ENCODE assay signal across 21 mouse cellular contexts in the genomic region with DNA sequence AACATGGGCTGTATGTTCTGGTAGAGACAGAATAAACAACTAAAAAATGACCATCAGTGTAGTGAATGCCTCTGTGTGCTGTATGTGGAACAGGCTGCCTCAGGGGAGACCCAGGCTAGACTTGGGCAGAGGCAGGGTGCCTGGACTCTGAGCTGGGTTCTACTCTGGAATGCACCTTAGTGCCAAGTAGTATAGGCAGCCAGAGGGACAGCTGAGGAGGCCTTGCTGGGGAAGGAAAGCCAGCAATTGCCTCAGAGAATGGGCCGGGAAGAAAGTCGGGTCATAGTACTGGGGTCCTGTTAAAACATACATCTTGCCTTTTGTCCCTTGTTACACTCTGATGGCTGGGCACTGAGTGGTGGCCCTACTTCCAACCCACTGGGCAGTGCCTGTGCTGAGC. TPM values are rescaled to one million over a fixed set of nuclear protein-coding genes. Genes with fewer than 3 reads are reported as not detected.
DNase-seq lines count a peak whose midpoint lies in the region; ATAC-seq and TF ChIP-seq lines count a peak whose summit lies in the region.
"Had no signal": no experiment of that assay in that cellular context is flagged by ENCODE, and none has a peak within 500 bp of the region (broad histone marks: within the 10 kb centered on the region; RNA-seq: fewer than 3 reads in every experiment).

No protein-coding gene starts in this region.

- no peak for ATAC-seq in kidney, embryonic 15.5 days (replicated peaks; ENCODE audit: low FRiP score)
- ATAC-seq in liver, embryonic 15.5 days (ENCODE audit: insufficient read depth), result 0 out of 2 replicates have a peak, but pooled peaks have one; percentile 19
- ATAC-seq: forebrain, embryonic 14.5 days; hindbrain, embryonic 16.5 days; Patski had no signal

- no peak overlapping the region for H3K4me3 ChIP-seq in gastrocnemius, adult 2 months
- H3K4me3 ChIP-seq in kidney, embryonic 15.5 days (replicated peaks), result no peak overlapping the region
- no peak overlapping the region for H3K4me3 ChIP-seq in liver, embryonic 15.5 days (replicated peaks)
- H3K4me3 ChIP-seq in thymus, adult 2 months (ENCODE audit: control insufficient read depth, insufficient read depth, low read length), result no peak overlapping the region
- H3K4me3 ChIP-seq: embryonic facial prominence, embryonic 13.5 days; hindbrain, embryonic 10.5 days; intestine, embryonic 15.5 days; midbrain, embryonic 12.5 days had no signal

- no peak overlapping the region for H3K4me2 ChIP-seq in kidney, embryonic 15.5 days
- H3K4me2 ChIP-seq in liver, embryonic 15.5 days, result peak overlapping the region; percentile 57
- H3K4me2 ChIP-seq: embryonic facial prominence, embryonic 13.5 days; intestine, embryonic 15.5 days; midbrain, embryonic 12.5 days had no signal

- peaks cover 15% of the 10 kb centered on the region; the same call in 1 of the 2 replicates for H3K27me3 ChIP-seq in kidney, embryonic 15.5 days
- H3K27me3 ChIP-seq in liver, embryonic 15.5 days, result peaks cover 20% of the 10 kb centered on the region
- H3K27me3 ChIP-seq in thymus, adult 2 months (ENCODE audit: control insufficient read depth, insufficient read depth, low read length), result no peaks in the 10 kb centered on the region
- H3K27me3 ChIP-seq: intestine, embryonic 15.5 days; midbrain, embryonic 12.5 days; Patski had no signal

- peak; percentile 34 for DNase-seq in gastrocnemius, adult 2 months
- DNase-seq in gastrocnemius, postnatal 10 days, result no peak
- peak; percentile 44 to 55 for DNase-seq in kidney, adult 8-10 months
- peak; percentile 39 to 63 for DNase-seq in kidney, postnatal 25 days
- DNase-seq in thymus, adult 2 months, result no peak
- DNase-seq in adrenal gland, postnatal 4 days (ENCODE audit: low spot score in 2 of 2), result no peak
- DNase-seq: cerebellum, adult 18-20 months; cerebellum, postnatal 14 days; heart, postnatal 10 days; lung, adult 18-20 months; lung, postnatal 14 days had no signal

- whole genome bisulfite sequencing in kidney, embryonic 15.5 days, result 89% methylated on average over 2 of the region's 2 CpGs
- WGBS in liver, embryonic 15.5 days (ENCODE audit: insufficient replicate concordance), result 81% methylated on average over 2 of the region's 2 CpGs
- 94% methylated on average over 2 of the region's 2 CpGs for whole genome bisulfite sequencing in thymus, adult 2 months

- intact Hi-C loops in gastrocnemius, adult 2 months (cut with DNase I), result no loop called here

- H3K4me1 ChIP-seq in kidney, embryonic 15.5 days, result peaks cover 13% of the 10 kb centered on the region
- H3K4me1 ChIP-seq in liver, embryonic 15.5 days (replicated peaks), result peaks cover 35% of the 10 kb centered on the region
- no peaks in the 10 kb centered on the region for H3K4me1 ChIP-seq in thymus, adult 2 months (replicated peaks; ENCODE audit: control insufficient read depth, insufficient read depth, low read length)

- no peak overlapping the region for H3K27ac ChIP-seq in gastrocnemius, adult 2 months
- H3K27ac ChIP-seq in kidney, embryonic 15.5 days, result no peak overlapping the region
- peak overlapping the region; percentile 81 for H3K27ac ChIP-seq in liver, embryonic 15.5 days (replicated peaks)
- H3K27ac ChIP-seq in thymus, adult 2 months (ENCODE audit: control insufficient read depth, insufficient read depth, low read length), result no peak overlapping the region
- H3K27ac ChIP-seq: embryonic facial prominence, embryonic 13.5 days; intestine, embryonic 15.5 days; midbrain, embryonic 12.5 days; stomach, postnatal 0 days had no signal

- TF ChIP-seq POLR2A in thymus, adult 2 months (IDR thresholded peaks at IDR 0.05; ENCODE audit: control insufficient read depth, extremely low read depth, insufficient read depth, low read length, poor library complexity), result no peak

- H3K9me3 ChIP-seq in kidney, embryonic 15.5 days (replicated peaks), result no peaks in the 10 kb centered on the region
- H3K9me3 ChIP-seq in liver, embryonic 15.5 days (replicated peaks), result no peaks in the 10 kb centered on the region
- H3K9me3 ChIP-seq: embryonic facial prominence, embryonic 13.5 days; hindbrain, embryonic 10.5 days; intestine, embryonic 15.5 days; midbrain, embryonic 12.5 days had no signal

- H3K9ac ChIP-seq in kidney, embryonic 15.5 days, result no peak overlapping the region
- H3K9ac ChIP-seq in liver, embryonic 15.5 days, result 0 out of 2 replicates have a peak overlapping the region, but pooled peaks have one; percentile 10
- H3K9ac ChIP-seq: embryonic facial prominence, embryonic 13.5 days; intestine, embryonic 15.5 days; midbrain, embryonic 12.5 days had no signal

- no peaks in the 10 kb centered on the region for H3K36me3 ChIP-seq in kidney, embryonic 15.5 days
- H3K36me3 ChIP-seq in liver, embryonic 15.5 days (replicated peaks), result no peaks in the 10 kb centered on the region
- no peaks in the 10 kb centered on the region for H3K36me3 ChIP-seq in thymus, adult 2 months (ENCODE audit: control insufficient read depth, insufficient read depth, low read length)
- H3K36me3 ChIP-seq: embryonic facial prominence, embryonic 13.5 days; hindbrain, embryonic 10.5 days; intestine, embryonic 15.5 days; midbrain, embryonic 12.5 days had no signal

- TF ChIP-seq CTCF in gastrocnemius, adult 2 months (IDR thresholded peaks at IDR 0.05), result no peak
- no peak for TF ChIP-seq CTCF in thymus, adult 2 months (IDR thresholded peaks at IDR 0.05; ENCODE audit: borderline replicate concordance, control insufficient read depth, extremely low read depth, insufficient read depth, low read length, poor library complexity)

RNA-seq across cellular contexts. Expression of gene Glis1, which starts 25.1 kb away (rescaled TPM):
- total RNA-seq in gastrocnemius, adult 2 months (2021), result under 1 TPM; 0.15 to 0.20 TPM
- 1 to 10 TPM in 1 of 2 experiments, under 1 TPM in 1; 0.93 to 1.4 TPM for total RNA-seq in gastrocnemius, postnatal 10 days (2021)
- 5.0 and 6.4 TPM in 2 replicates for polyA plus RNA-seq in kidney, embryonic 15.5 days (2015; fragmentation: Nextera tagmentation; extraction: Ambion mirVana)
- polyA plus RNA-seq in liver, embryonic 15.5 days (2015; fragmentation: Nextera tagmentation; extraction: Ambion mirVana), result 0.14 and 0.38 TPM in 2 replicates
- polyA plus RNA-seq in thymus, adult 2 months (2012; rRNA removed), result 0.40 and 0.71 TPM in 2 replicates
- total RNA-seq in adrenal gland, postnatal 4 days (2021), result 1 to 10 TPM; 1.7 to 3.5 TPM

Comparison
In these comparisons a context has a peak if more than half of its experiments do, and no peak if none do; other contexts are left out.
1. DNase-seq: peak in gastrocnemius, adult 2 months (single experiment), kidney, adult 8-10 months (2 of 2) and kidney, postnatal 25 days (2 of 2); none in gastrocnemius, postnatal 10 days (single experiment), thymus, adult 2 months (single experiment) and adrenal gland, postnatal 4 days (0 of 2).